Mouse (Mus musculus) heart, embryonic 10.5 days (tissue): ENCODE results near the gene Wdr46. TPM values are rescaled to one million over a fixed set of nuclear protein-coding genes. Genes with fewer than 3 reads are reported as not detected.
"Not testable (repeated sequence)": the region's sequence is repeated elsewhere in the genome, so short reads cannot be mapped to it uniquely, and the experiment has no call there.

Experiments used
- DNase-seq: peaks from one replicate; pipeline ENCODE4 v3.0.0-alpha.2; 2017; ENCODE audit warnings: low spot score
- H3K27ac ChIP-seq: fragments of 300-500 bp; sonication (generic); 2 replicates; pipeline ENCODE4 v1.5.1; 2016; ENCODE audit warnings: mild to moderate bottlenecking
- H3K27me3 ChIP-seq: fragments of 300-500 bp; sonication (generic); 2 replicates; pipeline ENCODE4 v1.6.1; 2016; ENCODE audit warnings: mild to moderate bottlenecking; ENCODE audit not compliant: poor library complexity, insufficient read depth, severe bottlenecking
- H3K36me3 ChIP-seq: fragments of 300-500 bp; sonication (generic); 2 replicates; pipeline ENCODE4 v1.6.1; 2016; ENCODE audit warnings: mild to moderate bottlenecking, moderate library complexity
- H3K4me1 ChIP-seq: fragments of 300-500 bp; sonication (generic); 2 replicates; pipeline ENCODE4 v1.6.1; 2016; ENCODE audit warnings: mild to moderate bottlenecking
- H3K4me3 ChIP-seq: fragments of 300-500 bp; sonication (generic); 2 replicates; pipeline ENCODE4 v1.5.1; 2016; ENCODE audit warnings: mild to moderate bottlenecking, moderate library complexity
- H3K9me3 ChIP-seq: fragments of 300-500 bp; sonication (generic); 2 replicates; pipeline ENCODE4 v1.6.1; 2016; ENCODE audit warnings: mild to moderate bottlenecking, moderate library complexity
- WGBS: fragments of 180-500 bp; shearing (Covaris S2); methylation state at CpG from one replicate; pipeline ENCODE4 v1.1.7; 2016; 5-methylcytosine and 5-hydroxymethylcytosine counted together
- polyA plus RNA-seq: library from polyadenylated mRNA; unstranded; fragments of >200 nt; fragmentation: Nextera tagmentation; extraction: Ambion mirVana; gene quantifications from 2 replicates; pipeline ENCODE4 v1.2.1, GENCODE M21; 2016

Gene Wdr46
- polyA plus RNA-seq, 1 experiment from 2014 or later = 48.1 TPM

DNA sequence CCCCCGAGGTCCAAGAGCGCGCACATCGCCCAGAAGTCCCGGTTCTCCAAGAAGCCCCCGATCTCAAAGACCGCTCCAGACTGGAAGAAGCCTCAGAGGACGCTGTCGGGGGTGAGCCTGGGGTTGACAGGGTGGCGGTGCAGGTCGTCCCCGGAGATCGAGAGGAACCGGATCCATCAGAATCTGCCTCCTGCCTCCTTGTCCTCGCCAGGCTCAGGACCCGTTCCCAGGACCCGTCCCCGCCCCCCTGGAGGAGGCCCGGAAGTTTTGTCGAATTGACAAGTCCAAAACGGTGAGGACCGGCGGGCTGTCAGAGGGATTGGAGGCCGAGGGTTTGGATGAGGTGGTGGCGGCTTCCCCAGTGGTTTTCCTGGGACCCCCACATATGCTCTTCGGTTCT lies 521 bp downstream of the Wdr46 start:
- Histone ChIP-seq H3K4me1 (peaks cover 26% of the 10 kb centered on the region), H3K27me3 (no peaks in the 10 kb centered on the region), H3K27ac (peak overlapping the region; percentile 87), H3K9me3 (no peaks in the 10 kb centered on the region), H3K36me3 (peaks cover 63% of the 10 kb centered on the region), H3K4me3 (peak overlapping the region; percentile 93)
- DNase-seq = no peak
- under 1% methylated on average over 26 of the region's 26 CpGs for WGBS

DNA sequence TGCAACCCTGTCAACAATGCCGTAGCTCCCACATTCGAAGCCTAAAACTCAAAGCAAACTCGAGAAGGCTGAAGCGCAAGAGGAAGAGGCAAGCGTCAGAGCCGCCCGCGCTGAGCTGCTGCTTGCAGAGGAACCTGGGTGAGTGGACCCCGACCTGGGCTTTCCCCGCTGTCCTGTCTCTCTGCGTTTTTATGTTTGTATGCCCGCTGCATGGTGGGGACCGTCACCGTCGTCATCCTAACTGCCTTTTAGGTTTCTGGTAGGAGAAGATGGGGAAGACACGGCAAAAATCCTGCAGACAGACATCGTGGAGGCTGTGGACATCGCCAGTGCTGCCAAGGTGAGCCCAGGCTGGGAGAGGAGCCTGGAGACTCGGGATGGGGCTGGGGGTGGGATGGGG lies 921 bp downstream of the Wdr46 start:
- H3K9me3 ChIP-seq = no peaks in the 10 kb centered on the region
- H3K36me3 ChIP-seq = peaks cover 64% of the 10 kb centered on the region
- WGBS = 59% methylated on average over 19 of the region's 19 CpGs
- peak overlapping the region; percentile 87; the same call in 1 of the 2 replicates for H3K27ac ChIP-seq
- H3K4me3 ChIP-seq = peak overlapping the region; percentile 93
- no peaks in the 10 kb centered on the region for H3K27me3 ChIP-seq
- no peak for DNase-seq
- H3K4me1 ChIP-seq = peaks cover 26% of the 10 kb centered on the region

DNA sequence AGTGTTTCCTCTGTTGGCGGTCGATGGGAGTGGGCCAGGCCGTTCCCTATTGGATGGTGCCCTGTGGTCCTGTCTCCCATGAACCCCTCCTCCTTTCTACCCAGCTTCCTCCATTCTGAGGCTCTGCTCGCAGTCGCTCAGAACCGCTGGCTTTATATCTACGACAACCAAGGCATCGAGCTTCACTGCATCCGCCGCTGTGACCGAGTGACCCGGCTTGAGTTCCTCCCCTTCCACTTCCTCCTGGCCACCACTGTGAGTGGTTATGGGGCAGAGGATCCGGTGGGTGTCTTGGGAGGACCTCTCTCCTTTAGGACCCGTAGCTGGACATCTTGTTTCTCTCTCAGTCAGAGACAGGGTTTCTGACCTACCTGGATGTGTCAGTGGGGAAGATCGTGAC lies 3.0 kb downstream of the Wdr46 start:
- DNase-seq = no peak
- no peaks in the 10 kb centered on the region for H3K27me3 ChIP-seq
- no peak overlapping the region for H3K27ac ChIP-seq
- WGBS = 90% methylated on average over 15 of the region's 15 CpGs
- H3K9me3 ChIP-seq = no peaks in the 10 kb centered on the region
- H3K36me3 ChIP-seq = peaks cover 65% of the 10 kb centered on the region
- H3K4me1 ChIP-seq = peaks cover 26% of the 10 kb centered on the region
- 0 out of 2 replicates have a peak overlapping the region, but pooled peaks have one; percentile 9 for H3K4me3 ChIP-seq

DNA sequence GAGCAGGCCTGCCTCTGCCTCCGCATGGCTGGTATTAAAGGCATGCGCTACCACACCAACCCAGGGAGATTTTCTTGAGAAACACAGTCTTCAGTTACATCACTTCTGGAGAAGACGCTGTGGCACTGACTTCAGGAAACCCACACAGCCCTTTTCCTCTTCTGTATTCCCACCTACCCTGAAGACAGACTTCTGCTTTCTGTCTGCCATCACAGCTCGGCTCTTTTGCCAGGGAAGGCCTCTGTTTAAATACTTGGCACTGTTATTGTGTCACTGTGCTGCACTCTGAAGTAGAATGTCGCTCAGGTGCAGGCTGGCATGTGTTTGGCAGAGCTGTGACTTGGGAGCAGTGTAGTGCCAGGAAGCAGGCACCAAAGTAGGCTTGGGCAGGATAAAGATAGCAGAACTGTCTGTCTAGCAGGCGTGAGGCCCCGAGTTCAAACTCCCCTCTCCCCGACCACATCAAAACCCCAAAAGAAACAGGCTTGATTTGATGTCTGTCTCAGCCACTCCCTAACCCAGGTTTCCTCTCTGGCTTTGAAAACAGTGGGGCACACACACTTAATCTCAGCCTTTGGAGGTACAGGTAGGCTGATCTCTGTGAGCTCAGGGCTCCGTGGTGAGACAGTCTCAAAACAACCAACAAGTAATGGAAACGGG lies 7.1 kb downstream of the Wdr46 start:
- H3K27ac ChIP-seq = no peak overlapping the region
- 88% methylated on average over 10 of the region's 10 CpGs for WGBS
- H3K4me3 ChIP-seq = no peak overlapping the region
- H3K4me1 ChIP-seq = peaks cover 25% of the 10 kb centered on the region
- DNase-seq = no peak
- peaks cover 78% of the 10 kb centered on the region for H3K36me3 ChIP-seq
- no peaks in the 10 kb centered on the region for H3K9me3 ChIP-seq
- H3K27me3 ChIP-seq = no peaks in the 10 kb centered on the region

DNA sequence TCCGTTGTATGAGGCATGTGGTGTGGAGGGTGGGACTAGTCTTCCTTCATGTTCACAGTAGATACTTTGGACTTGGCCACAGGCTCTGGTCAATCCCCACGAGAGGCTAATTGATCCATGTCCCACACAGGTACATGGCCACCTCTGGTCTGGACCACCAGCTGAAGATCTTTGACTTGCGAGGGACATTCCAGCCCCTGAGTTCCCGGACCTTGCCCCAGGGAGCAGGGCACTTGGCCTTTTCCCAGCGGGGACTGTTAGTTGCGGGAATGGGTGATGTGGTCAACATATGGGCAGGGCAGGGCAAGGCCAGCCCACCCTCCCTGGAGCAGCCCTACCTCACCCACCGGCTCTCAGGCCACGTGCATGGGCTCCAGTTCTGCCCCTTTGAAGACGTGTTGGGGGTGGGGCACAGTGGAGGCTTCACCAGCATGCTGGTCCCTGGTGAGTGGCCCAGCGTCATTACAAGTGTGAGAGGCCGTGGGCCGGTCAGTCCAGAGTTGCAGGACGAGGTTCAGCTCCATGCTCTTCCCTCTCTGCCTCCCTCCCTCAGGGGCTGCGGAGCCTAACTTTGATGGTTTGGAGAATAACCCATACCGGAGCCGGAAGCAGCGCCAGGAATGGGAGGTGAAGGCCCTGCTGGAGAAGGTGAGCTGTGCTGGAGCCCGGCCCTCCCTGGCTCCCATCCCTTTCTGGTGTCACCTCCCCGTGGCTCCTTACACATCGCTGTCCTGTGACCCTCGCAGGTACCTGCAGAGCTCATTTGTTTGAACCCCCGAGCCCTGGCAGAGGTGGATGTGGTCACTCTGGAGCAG lies 7.8 kb downstream of the Wdr46 start:
- H3K27me3 ChIP-seq = no peaks in the 10 kb centered on the region
- H3K9me3 ChIP-seq = no peaks in the 10 kb centered on the region
- no peak overlapping the region; the same call in 1 of the 2 replicates for H3K4me3 ChIP-seq
- H3K27ac ChIP-seq = no peak overlapping the region; the same call in 1 of the 2 replicates
- peaks cover 79% of the 10 kb centered on the region for H3K36me3 ChIP-seq
- peaks cover 32% of the 10 kb centered on the region for H3K4me1 ChIP-seq
- DNase-seq = no peak
- 87% methylated on average over 22 of the region's 22 CpGs for WGBS

DNA sequence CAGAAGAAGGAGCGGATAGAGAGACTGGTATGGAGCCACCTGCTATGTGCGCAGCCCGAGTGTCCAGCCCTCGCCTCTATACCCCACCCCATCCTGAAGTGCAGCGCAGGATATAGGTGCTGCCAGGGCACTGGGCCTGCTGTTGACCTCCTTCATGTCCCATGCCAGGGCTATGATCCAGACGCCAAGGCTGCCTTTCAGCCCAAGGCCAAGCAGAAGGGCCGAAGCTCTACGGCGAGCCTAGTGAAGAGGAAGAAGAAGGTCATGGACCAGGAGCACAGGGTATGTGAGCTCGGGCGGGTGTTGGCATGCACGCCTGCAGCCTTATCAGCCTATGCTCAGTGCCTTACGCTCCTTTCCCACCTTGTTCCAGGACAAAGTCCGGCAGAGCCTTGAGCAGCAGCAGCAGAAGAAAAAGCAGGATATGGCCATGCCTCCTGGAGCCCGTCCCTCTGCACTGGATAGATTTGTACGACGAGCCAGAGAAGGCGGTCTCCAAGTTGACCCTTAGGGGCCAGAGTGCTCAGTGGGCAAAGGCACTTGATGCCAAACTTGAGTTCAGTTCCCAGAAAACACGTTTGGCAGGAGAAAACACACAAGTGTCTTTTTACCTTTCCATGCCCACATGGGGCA lies 8.6 kb downstream of the Wdr46 start:
- 90% methylated on average over 19 of the region's 19 CpGs for WGBS
- H3K36me3 ChIP-seq = peaks cover 80% of the 10 kb centered on the region

DNA sequence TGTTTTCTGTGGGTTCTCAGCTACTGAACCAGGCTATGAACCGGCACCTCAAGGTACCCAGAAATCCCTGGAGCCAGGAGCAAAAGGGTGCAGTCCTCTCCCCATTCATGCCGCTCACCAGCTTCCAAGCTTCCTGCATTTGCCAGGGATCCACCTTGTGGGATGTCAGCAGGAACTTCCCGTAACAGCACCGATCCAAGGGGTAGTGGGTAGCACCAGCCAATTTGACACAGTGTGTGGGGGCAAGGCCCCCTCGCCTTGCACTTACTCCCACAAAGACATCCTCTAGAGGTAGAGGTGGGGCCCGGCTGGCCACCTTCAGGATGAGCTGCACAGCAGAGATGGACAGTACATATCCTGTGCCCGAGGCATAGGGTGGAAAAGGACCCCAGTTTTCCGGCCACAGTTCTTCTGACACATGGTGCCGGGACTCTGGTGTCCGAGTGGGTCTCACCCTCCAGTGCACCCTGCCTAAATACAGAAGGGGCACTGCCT lies 9.7 kb downstream of the Wdr46 start:
- peaks cover 77% of the 10 kb centered on the region for H3K36me3 ChIP-seq

More for the DNA sequence above, 8.6 kb downstream of the Wdr46 start:
- Histone ChIP-seq H3K27me3 (no peaks in the 10 kb centered on the region), H3K4me1 (peaks cover 39% of the 10 kb centered on the region), H3K9me3 (no peaks in the 10 kb centered on the region), H3K27ac (no peak overlapping the region), H3K4me3 (no peak overlapping the region)
- no peak for DNase-seq

DNA sequence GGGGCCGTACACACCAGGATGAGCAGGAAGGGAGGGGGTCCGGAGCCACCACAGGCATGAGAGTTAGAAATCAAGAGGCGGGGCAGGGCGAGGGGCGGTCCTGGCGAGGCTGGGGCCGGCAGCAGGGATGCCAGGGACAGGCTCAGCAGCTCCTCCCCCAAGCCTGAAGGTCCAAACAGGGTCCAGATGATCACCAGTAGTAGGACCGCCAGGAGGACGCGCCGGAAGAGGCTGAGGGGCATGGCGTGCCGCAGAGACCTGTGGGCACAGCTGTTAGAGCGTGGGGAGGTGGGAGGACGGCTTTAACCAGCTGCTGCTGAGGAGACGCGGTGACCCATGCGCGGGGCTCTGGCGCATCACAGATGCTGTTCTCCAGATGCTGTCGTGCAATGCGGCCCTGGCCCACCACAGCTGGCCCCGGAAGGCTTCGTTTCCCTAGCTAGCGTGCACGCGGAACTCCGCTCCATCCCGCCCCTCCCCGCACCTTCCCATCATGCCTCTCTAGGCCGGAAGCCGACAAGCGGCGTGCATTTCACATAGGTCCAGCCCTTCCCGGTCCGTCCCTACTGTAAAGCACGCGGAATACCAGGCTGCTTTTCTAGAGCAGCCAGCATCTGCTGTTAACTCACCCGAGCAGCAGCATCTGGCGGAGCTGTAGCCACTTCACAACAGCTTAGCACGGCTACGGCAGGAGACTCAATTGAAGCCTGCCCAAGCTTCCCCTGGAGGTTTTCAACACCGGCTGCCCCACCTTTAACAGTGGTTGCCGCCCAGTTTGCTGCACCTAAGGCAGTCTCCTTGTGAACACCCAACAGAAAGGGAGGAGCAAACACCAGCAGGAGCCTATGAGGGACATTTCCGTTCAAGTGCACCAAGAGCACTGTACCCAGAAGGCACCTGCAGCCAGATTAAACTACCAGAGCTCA lies 10.8 kb downstream of the Wdr46 start, which contains the start of gene B3galt4:
Gene B3galt4, minus strand, starts transcription at position 468 of the 926 bp plus-strand sequence.
- peak; percentile 96 for DNase-seq
- Histone ChIP-seq H3K27ac (peak within 1 kb of the TSS; percentile 87), H3K4me1 (peaks cover 46% of the 10 kb centered on the region), H3K9me3 (no peaks in the 10 kb centered on the region), H3K36me3 (peaks cover 66% of the 10 kb centered on the region), H3K27me3 (no peaks in the 10 kb centered on the region), H3K4me3 (peak within 1 kb of the TSS; percentile 63)
- WGBS = 1% methylated on average over 45 of the region's 45 CpGs

More for the DNA sequence above, 9.7 kb downstream of the Wdr46 start:
- Histone ChIP-seq H3K27me3 (no peaks in the 10 kb centered on the region), H3K4me3 (peak overlapping the region; percentile 63), H3K9me3 (no peaks in the 10 kb centered on the region), H3K27ac (peak overlapping the region; percentile 87), H3K4me1 (peaks cover 46% of the 10 kb centered on the region)
- 71% methylated on average over 10 of the region's 10 CpGs for WGBS
- DNase-seq = no peak

DNA sequence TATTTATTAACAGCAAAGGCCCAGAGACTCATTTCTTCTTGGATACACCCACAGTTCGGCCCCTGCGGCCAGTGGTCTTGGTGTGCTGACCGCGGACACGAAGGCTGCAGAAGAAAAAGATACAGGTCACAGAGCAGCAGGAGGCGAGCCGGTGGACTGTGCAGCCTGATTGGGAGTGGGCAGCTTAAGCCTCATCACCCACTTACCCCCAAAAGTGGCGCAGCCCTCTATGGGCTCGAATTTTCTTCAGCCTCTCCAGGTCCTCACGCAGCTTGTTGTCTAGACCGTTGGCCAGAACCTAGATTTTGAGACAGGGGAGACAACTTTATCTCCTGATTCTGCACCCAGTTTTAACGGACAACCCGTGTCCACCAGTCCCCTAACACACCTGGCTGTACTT lies 11.6 kb downstream of the Wdr46 start:
- H3K36me3 ChIP-seq = peaks cover 60% of the 10 kb centered on the region

DNA sequence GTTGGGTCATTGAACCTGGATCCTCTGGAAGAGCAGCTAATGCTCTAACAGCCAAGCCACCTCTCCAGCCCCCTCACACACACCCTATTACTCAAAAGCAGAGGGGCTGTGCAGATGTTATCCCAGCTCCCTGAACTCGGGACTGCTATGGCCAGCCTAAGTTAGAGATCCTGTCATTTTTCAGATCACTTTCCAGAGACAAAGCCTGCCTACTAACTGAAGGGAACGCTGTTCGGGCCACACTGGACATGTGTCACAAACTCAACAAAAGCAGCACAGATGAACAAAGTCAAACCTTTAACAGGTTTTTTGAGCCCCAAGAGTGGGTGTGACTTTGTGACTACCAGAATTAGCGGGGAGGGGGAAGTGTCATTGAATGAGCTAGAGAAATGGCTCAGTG lies 12.4 kb downstream of the Wdr46 start:
- H3K9me3 ChIP-seq = no peaks in the 10 kb centered on the region
- peaks cover 55% of the 10 kb centered on the region for H3K36me3 ChIP-seq
- peaks cover 51% of the 10 kb centered on the region for H3K4me1 ChIP-seq
- H3K4me3 ChIP-seq = peak overlapping the region; percentile 100
- no peak overlapping the region for H3K27ac ChIP-seq
- WGBS = 86% methylated on average over 4 of the region's 4 CpGs
- no peaks in the 10 kb centered on the region for H3K27me3 ChIP-seq
- no peak for DNase-seq

More for the DNA sequence above, 11.6 kb downstream of the Wdr46 start:
- H3K27ac ChIP-seq, DNase-seq, H3K27me3 ChIP-seq, H3K9me3 ChIP-seq: not testable (repeated sequence)
- 74% methylated on average over 13 of the region's 13 CpGs for WGBS
- H3K4me3 ChIP-seq = peak overlapping the region; percentile 63
- peaks cover 51% of the 10 kb centered on the region for H3K4me1 ChIP-seq

DNA sequence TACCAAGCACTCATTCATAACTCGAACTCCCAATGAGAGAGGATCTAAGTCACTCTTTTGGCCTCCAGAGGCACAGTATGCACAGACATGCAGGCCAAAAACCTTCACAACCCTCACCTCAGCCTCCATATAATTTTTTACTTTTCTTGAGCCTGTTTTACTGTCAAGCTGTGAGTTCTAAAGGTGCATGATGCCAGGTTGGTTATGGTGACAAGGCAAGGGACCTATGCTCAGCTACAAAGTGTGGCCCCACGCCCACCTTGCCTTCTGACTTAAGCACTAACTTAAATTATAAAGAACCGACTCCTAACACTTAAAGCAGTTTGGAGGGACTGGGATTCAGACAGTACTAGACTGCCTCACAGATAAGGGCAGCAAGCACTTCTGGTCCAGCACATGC lies 12.8 kb downstream of the Wdr46 start:
- H3K9me3 ChIP-seq = no peaks in the 10 kb centered on the region
- DNase-seq = no peak
- WGBS = 78% methylated on average over 3 of the region's 3 CpGs
- H3K4me3 ChIP-seq = peak overlapping the region; percentile 100
- H3K27ac ChIP-seq = no peak overlapping the region
- H3K27me3 ChIP-seq = no peaks in the 10 kb centered on the region
- H3K36me3 ChIP-seq = peaks cover 54% of the 10 kb centered on the region
- peaks cover 51% of the 10 kb centered on the region for H3K4me1 ChIP-seq
